Mouse (Mus musculus) MN1 (cell line): Measurements from ENCODE around the gene Gucy2d.

Source experiments
- DNase-seq: peaks from one replicate; pipeline ENCODE4 v3.0.0-alpha.2; 2016; ENCODE audit warnings: low spot score

The Gucy2d gene

GRCm38 (mm10) chr7:98447585-98448308 lies 7.5 kb downstream of the Gucy2d start:
- peak; percentile 43 for DNase-seq

GRCm38 (mm10) chr7:98448309-98448630 lies 8.1 kb downstream of the Gucy2d start:
- DNase-seq: no peak

- no peak for DNase-seq
Measured at GRCm38 (mm10) chr7:98449696-98450095, 9.5 kb downstream of the Gucy2d start.

- DNase-seq: no peak
Measured at GRCm38 (mm10) chr7:98454397-98455120, 14.3 kb downstream of the Gucy2d start.

- DNase-seq: no peak
Measured at GRCm38 (mm10) chr7:98460319-98460718, 20.1 kb downstream of the Gucy2d start.

- DNase-seq: peak; percentile 19
Measured at GRCm38 (mm10) chr7:98469089-98469488, 28.9 kb downstream of the Gucy2d start.

GRCm38 (mm10) chr7:98472529-98472928 lies 32.3 kb downstream of the Gucy2d start:
- no peak for DNase-seq

- no peak for DNase-seq
Measured at GRCm38 (mm10) chr7:98474558-98474957, 34.3 kb downstream of the Gucy2d start.

- no peak for DNase-seq
Measured at GRCm38 (mm10) chr7:98477153-98477552, 36.9 kb downstream of the Gucy2d start.

GRCm38 (mm10) chr7:98480481-98480880 lies 40.3 kb downstream of the Gucy2d start:
- no peak for DNase-seq

- DNase-seq: peak; percentile 85
Measured at GRCm38 (mm10) chr7:98481066-98481734, 41.0 kb downstream of the Gucy2d start.

GRCm38 (mm10) chr7:98481861-98482260 lies 41.6 kb downstream of the Gucy2d start:
- DNase-seq: no peak

GRCm38 (mm10) chr7:98482551-98483267 lies 42.5 kb downstream of the Gucy2d start:
- DNase-seq: no peak

- DNase-seq: peak; percentile 46
Measured at GRCm38 (mm10) chr7:98483268-98483607, 43.0 kb downstream of the Gucy2d start.

GRCm38 (mm10) chr7:98484878-98485277 lies 44.7 kb downstream of the Gucy2d start:
- DNase-seq: no peak

- no peak for DNase-seq
Measured at GRCm38 (mm10) chr7:98485508-98485907, 45.3 kb downstream of the Gucy2d start.

GRCm38 (mm10) chr7:98486471-98486917 lies 46.3 kb downstream of the Gucy2d start:
- DNase-seq: no peak

GRCm38 (mm10) chr7:98487202-98487980 lies 47.2 kb downstream of the Gucy2d start:
- DNase-seq: no peak

GRCm38 (mm10) chr7:98488398-98489130 lies 48.3 kb downstream of the Gucy2d start:
- DNase-seq: no peak

- DNase-seq: no peak
Measured at GRCm38 (mm10) chr7:98489131-98489530, 48.9 kb downstream of the Gucy2d start, which contains the start of gene Lrrc32. Gene Lrrc32 (plus strand): TSS chr7:98489283.

- DNase-seq: no peak
Measured at GRCm38 (mm10) chr7:98489623-98490084, 49.4 kb downstream of the Gucy2d start.
